Mouse (Mus musculus) liver, embryonic 16.5 days (tissue): ENCODE measurements at regions not wholly inside any gene's neighbourhood (a gene's known extent, or its start where the extent isn't known, plus 50 kb on each side); places are given as distances from the start of the nearest gene placed in this dataset.

ENCODE experiments used
- ATAC-seq: fragments of 200-750 bp; cut with Nextera tagmentation; 2 replicates; pipeline ENCODE4 v1.8.0; 2017; ENCODE audit warnings: low read depth, mild to moderate bottlenecking, moderate number of reproducible peaks, moderate library complexity
- H3K27ac ChIP-seq: fragments of 300-500 bp; sonication (generic); 2 replicates; pipeline ENCODE4 v1.5.1; 2014; ENCODE audit warnings: mild to moderate bottlenecking, low read length
- H3K27me3 ChIP-seq: fragments of 300-500 bp; sonication (generic); 2 replicates; pipeline ENCODE4 v1.6.1; 2014; ENCODE audit warnings: low read depth, low read length, mixed read lengths; ENCODE audit not compliant: control insufficient read depth, insufficient read depth
- H3K36me3 ChIP-seq: fragments of 300-500 bp; sonication (generic); 2 replicates; pipeline ENCODE4 v1.6.1; 2014; ENCODE audit warnings: mild to moderate bottlenecking; ENCODE audit not compliant: control insufficient read depth, insufficient read depth
- H3K4me1 ChIP-seq: fragments of 300-500 bp; sonication (generic); 2 replicates; pipeline ENCODE4 v1.6.1; 2014; ENCODE audit warnings: low read depth, low read length, mixed read lengths; ENCODE audit not compliant: control insufficient read depth
- H3K4me2 ChIP-seq: fragments of 300-500 bp; sonication (generic); 2 replicates; pipeline ENCODE4 v1.6.1; 2014; ENCODE audit warnings: low read depth, low read length, mixed read lengths
- H3K4me3 ChIP-seq: fragments of 300-500 bp; sonication (generic); 2 replicates; pipeline ENCODE4 v1.5.1; 2014; ENCODE audit warnings: low read depth, mild to moderate bottlenecking, low read length
- H3K9ac ChIP-seq: fragments of 300-500 bp; sonication (generic); 2 replicates; pipeline ENCODE4 v1.6.1; 2014; ENCODE audit warnings: low read depth, low read length
- H3K9me3 ChIP-seq: fragments of 300-500 bp; sonication (generic); replicated peaks from 2 replicates; pipeline ENCODE4 v1.6.1; 2016; ENCODE audit warnings: low read length; ENCODE audit not compliant: control insufficient read depth
- WGBS: fragments of 180-500 bp; shearing (Covaris S2); extraction: QIAGEN DNeasy Blood & Tissue Kit; methylation state at CpG from one replicate; pipeline ENCODE4 v1.1.7; 2014; ENCODE audit not compliant: insufficient replicate concordance; 5-methylcytosine and 5-hydroxymethylcytosine counted together

DNA sequence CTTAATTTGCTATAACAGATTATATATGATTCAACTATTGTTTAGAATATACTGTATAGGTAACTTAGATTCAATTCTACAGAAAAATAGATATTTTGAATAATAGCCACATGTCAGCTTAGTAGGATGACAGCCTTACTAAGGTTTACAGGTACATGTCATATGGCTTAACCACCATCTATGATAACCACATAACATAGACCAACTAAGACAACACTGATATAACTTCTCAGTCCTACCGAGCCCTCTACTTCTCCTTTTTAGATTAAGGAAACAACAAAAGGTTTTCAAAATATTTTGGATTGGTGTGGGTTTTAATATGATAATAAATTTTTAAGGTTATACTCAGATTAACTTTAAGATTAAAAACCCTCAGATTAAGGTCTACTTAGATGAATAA, 977.4 kb downstream of the 4930447A16Rik start:
- Histone ChIP-seq H3K9ac (no peak overlapping the region), H3K4me3 (no peak overlapping the region), H3K27me3 (no peaks in the 10 kb centered on the region), H3K36me3 (no peaks in the 10 kb centered on the region), H3K4me1 (peaks cover 24% of the 10 kb centered on the region), H3K9me3 (no peaks in the 10 kb centered on the region), H3K27ac (no peak overlapping the region), H3K4me2 (no peak overlapping the region)
- 21% methylated on average over 1 of the region's 1 CpGs for WGBS
- ATAC-seq = no peak

DNA sequence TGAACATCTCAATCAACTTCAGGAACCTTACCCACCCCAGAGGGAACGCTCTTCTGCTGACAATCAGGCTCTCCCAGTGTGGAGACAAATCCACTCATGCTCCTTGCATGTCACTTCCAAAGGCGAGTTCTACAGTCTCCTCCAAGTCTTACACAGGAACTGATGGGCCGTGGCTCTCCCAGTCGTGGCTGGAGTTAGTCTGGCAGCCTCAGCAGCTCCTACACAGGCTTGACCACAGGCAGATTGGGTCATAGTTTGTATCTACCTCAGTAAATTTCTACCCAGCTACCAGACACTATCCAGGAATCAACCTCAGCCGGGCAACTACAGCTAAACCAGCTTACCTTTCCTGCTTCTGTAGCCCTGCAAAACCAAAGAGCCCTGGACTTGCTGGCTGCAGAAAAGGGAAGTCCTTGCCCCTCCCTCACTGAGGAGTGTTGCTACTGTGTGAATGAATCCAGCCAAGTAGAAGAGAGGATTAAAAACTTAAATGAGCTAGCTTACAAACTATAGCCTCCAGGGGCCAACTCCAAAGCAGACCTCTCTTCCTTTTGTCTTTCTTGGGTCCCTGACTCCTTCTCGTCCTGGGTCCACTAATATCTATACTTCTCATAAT, 978.5 kb downstream of the 4930447A16Rik start:
- no peaks in the 10 kb centered on the region for H3K9me3 ChIP-seq
- no peak overlapping the region for H3K4me3 ChIP-seq
- no peaks in the 10 kb centered on the region for H3K27me3 ChIP-seq
- H3K27ac ChIP-seq = no peak overlapping the region
- H3K4me1 ChIP-seq = peaks cover 24% of the 10 kb centered on the region
- WGBS = 18% methylated on average over 6 of the region's 6 CpGs
- H3K36me3 ChIP-seq = no peaks in the 10 kb centered on the region
- H3K9ac ChIP-seq = no peak overlapping the region
- ATAC-seq = no peak
- no peak overlapping the region for H3K4me2 ChIP-seq

DNA sequence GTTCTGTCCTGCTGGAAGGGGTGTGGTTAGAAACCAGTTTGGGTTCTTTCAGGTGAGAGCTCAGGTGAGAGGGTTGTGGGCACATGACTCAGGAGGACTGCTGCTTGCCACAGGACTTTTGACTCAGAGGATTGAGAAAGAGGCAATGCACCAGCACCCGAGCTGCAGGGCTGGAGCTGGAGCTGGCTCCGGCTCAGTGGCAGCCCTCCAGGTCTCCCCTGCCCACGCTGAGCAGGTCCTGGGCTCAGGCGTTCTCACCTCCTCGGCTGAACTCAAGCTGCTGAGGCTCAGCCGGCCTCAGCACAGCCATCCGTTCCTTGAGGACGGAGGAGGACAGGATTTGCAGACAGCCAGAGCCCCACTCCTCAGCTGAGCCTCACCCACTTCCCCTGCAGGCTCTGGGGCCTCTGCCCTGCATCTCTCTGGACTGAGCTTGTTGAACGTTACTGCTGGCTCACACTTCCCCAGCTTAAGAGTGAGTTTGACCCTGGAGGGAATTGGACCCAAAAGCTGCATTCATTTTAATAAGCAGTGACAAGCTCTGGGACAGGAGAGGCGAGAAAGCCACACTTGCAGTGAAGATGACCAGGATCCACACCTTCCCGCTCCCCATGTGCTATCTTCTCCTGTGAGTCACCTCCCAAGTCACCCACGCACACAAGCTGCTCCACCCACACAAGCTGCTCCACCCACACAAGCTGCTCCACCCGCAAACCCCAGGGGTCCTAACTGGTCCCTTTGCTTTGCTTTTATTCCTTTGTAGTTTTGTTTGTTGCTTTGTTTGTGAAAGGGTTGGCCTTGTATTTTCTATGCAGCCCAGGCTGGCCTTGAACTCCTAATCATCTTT, 981.0 kb downstream of the 4930447A16Rik start:
- Histone ChIP-seq H3K9me3 (no peaks in the 10 kb centered on the region), H3K36me3 (no peaks in the 10 kb centered on the region), H3K4me3 (no peak overlapping the region), H3K27ac (no peak overlapping the region; the same call in 1 of the 2 replicates), H3K9ac (no peak overlapping the region), H3K4me1 (peaks cover 24% of the 10 kb centered on the region), H3K27me3 (no peaks in the 10 kb centered on the region), H3K4me2 (no peak overlapping the region)
- WGBS = 19% methylated on average over 13 of the region's 13 CpGs
- ATAC-seq = peak; percentile 60

DNA sequence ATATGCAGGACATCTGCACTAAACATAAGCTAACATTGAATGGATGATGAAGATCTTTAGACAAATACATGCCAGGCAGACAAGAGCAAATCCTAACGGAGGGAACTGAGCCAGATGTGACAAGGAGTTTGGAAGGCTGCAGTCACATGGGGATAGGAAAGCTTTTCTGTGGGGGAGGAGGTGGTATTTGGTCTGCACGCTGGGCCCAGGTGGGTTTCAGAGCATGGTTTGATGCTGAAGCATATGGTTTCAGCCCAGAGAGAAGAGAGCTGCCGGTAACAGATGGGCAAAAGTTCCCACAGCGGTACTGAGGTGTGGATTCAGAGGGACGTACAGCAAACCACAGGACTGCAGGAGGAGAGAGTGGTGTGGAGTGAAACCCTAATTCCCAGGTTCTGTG, 982.1 kb downstream of the 4930447A16Rik start:
- Histone ChIP-seq H3K4me2 (no peak overlapping the region), H3K9me3 (no peaks in the 10 kb centered on the region), H3K4me1 (peaks cover 24% of the 10 kb centered on the region), H3K4me3 (no peak overlapping the region), H3K27ac (no peak overlapping the region), H3K36me3 (no peaks in the 10 kb centered on the region), H3K27me3 (no peaks in the 10 kb centered on the region), H3K9ac (no peak overlapping the region)
- no peak for ATAC-seq
- WGBS = 70% methylated on average over 5 of the region's 5 CpGs

DNA sequence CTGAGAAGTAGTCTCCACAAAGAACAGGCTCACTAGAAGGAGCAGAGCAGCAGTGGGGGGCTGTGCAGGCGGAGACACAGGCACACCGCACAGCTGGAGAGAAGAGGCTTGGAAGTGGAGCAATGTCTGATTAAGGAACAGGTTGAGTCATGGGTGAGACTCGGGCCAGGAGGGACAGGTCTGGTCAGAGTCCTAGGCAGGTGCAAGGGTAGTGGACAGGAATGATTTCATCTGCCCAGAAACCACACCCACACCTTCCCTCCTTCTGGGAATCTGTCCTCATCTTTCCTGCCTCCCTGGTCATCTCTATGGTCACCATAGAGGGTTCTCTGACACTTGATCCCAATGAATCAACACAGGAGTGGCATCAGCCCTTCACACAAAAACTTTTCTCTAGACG, 983.8 kb downstream of the 4930447A16Rik start:
- peaks cover 20% of the 10 kb centered on the region for H3K4me1 ChIP-seq
- no peaks in the 10 kb centered on the region for H3K9me3 ChIP-seq
- no peak overlapping the region for H3K27ac ChIP-seq
- H3K9ac ChIP-seq = no peak overlapping the region
- no peaks in the 10 kb centered on the region for H3K27me3 ChIP-seq
- 63% methylated on average over 4 of the region's 4 CpGs for WGBS
- H3K36me3 ChIP-seq = no peaks in the 10 kb centered on the region
- no peak overlapping the region for H3K4me2 ChIP-seq
- H3K4me3 ChIP-seq = no peak overlapping the region
- no peak for ATAC-seq

DNA sequence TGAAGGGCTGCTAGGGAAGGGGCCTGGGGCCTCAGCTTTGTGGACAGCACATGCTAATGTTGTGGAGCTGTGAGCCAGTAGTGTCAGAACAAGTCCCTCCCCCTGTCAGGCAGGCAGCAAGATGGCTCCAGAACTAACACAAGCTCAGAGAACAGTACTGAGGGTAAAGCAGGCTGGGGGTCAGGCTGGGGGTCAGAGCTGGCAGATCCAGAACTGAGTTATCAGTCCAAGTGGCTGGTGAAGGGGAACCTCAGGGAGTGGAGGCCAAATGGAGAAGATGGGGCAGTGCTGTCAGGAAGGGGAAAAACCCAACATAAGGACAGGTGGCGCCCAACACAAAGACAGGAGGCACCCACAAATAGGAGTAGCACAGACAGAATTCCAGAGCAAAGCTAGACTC, 985.1 kb downstream of the 4930447A16Rik start:
- H3K9me3 ChIP-seq = no peaks in the 10 kb centered on the region
- H3K9ac ChIP-seq = no peak overlapping the region
- no peak overlapping the region for H3K27ac ChIP-seq
- WGBS = 56% methylated on average over 1 of the region's 1 CpGs
- H3K4me2 ChIP-seq = no peak overlapping the region
- H3K4me1 ChIP-seq = peaks cover 14% of the 10 kb centered on the region
- H3K27me3 ChIP-seq = no peaks in the 10 kb centered on the region
- no peak for ATAC-seq
- H3K4me3 ChIP-seq = no peak overlapping the region
- H3K36me3 ChIP-seq = no peaks in the 10 kb centered on the region

DNA sequence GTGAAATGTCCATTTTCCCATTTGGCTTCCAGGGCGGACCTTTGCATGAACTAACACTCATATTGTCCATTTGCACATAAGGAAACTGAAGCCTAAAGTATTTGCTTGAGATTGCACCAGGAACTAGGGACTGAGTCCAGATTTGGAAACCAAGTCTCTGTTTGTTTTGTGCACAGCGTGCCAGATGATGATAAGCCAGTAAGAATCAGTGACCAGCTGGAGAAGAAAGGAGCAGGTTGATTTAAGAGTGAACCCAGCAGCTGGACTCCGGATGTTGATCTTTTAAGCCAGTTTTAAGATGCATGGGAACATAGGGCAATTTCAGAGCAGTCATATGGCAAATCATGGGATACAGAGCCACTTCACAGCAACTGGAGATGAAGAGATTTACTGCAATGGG, 987.1 kb downstream of the 4930447A16Rik start:
- ATAC-seq = no peak
- 49% methylated on average over 3 of the region's 3 CpGs for WGBS
- Histone ChIP-seq H3K4me2 (no peak overlapping the region), H3K9me3 (no peaks in the 10 kb centered on the region), H3K9ac (no peak overlapping the region), H3K4me1 (no peaks in the 10 kb centered on the region), H3K27ac (no peak overlapping the region), H3K27me3 (no peaks in the 10 kb centered on the region), H3K36me3 (no peaks in the 10 kb centered on the region), H3K4me3 (no peak overlapping the region)

DNA sequence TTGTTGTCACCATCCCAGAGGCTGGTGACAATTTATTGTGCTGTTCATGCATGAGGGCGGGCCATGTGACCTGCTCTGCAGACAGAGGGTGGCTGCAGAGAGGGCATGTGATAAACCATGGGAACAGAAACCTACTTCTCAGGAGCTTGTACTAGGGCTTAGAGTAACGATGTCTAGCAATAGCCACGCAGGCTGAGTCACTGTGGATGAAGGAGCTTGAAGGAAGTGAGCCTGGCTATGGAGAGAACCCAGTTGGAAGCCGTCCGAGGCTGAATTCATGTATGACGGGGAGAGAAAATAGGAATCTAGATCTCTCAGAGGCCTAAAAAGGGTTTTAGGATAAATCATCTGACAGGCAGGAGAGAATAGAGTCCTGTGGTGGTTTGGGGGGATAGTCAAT, 988.0 kb downstream of the 4930447A16Rik start:
- Histone ChIP-seq H3K4me3 (no peak overlapping the region), H3K9me3 (no peaks in the 10 kb centered on the region), H3K27ac (no peak overlapping the region), H3K9ac (no peak overlapping the region), H3K36me3 (no peaks in the 10 kb centered on the region), H3K27me3 (no peaks in the 10 kb centered on the region), H3K4me1 (no peaks in the 10 kb centered on the region), H3K4me2 (no peak overlapping the region)
- ATAC-seq = no peak
- WGBS = 69% methylated on average over 6 of the region's 6 CpGs

DNA sequence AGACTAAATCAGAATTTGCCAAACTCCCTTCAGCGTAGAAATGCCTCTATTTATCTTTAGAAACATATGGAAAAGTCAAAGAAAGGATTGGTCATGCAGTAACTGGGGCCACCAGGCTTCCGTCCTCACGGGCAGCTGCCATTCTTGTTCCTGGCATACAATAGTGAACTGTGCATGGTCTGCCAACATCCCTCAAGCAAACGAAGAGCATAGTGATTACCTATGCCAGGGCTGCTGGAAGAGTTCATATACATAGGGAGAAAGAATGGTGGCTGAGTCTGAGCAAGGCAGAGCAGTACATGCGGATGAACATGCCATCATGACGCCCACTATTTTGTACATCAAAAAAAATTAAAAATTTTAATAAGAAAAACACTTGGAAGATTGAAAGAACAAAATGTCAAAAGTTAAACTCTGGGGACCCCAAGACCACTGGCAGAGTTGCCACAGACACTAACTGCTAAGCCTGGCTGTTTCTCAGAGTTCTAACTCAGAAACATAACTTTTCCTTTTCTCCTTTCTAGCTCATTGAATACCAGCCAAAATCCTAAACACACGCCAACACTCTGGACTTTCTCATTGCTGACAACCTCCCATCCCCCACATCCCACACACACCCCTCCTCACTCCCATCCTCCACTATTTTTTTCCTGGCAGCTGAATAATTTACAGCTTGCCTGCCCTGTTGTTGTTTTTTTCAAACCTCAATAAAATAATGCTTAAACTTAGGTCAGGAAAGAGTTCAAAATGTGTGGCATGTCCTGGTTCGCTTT, 989.1 kb downstream of the 4930447A16Rik start:
- H3K27me3 ChIP-seq = no peaks in the 10 kb centered on the region
- H3K4me2 ChIP-seq = no peak overlapping the region
- no peak overlapping the region for H3K27ac ChIP-seq
- H3K36me3 ChIP-seq = no peaks in the 10 kb centered on the region
- 60% methylated on average over 8 of the region's 8 CpGs for WGBS
- no peaks in the 10 kb centered on the region for H3K4me1 ChIP-seq
- ATAC-seq = no peak
- H3K9ac ChIP-seq = no peak overlapping the region
- no peaks in the 10 kb centered on the region for H3K9me3 ChIP-seq
- H3K4me3 ChIP-seq = no peak overlapping the region
